Mouse (Mus musculus) embryonic facial prominence, embryonic 11.5 days (tissue): ENCODE measurements around the gene Qrfpr. TPM values are rescaled to one million over a fixed set of nuclear protein-coding genes. Genes with fewer than 3 reads are reported as not detected.

ENCODE experiments used
- ATAC-seq: fragments of 200-750 bp; cut with Nextera tagmentation; replicated peaks from 2 replicates; pipeline ENCODE4 v1.8.0; 2017; ENCODE audit warnings: low read depth; ENCODE audit not compliant: insufficient number of reproducible peaks, low FRiP score, low TSS enrichment
- DNase-seq: peaks from one replicate; pipeline ENCODE4 v3.0.0-alpha.2; 2015; ENCODE audit warnings: low spot score
- H3K27ac ChIP-seq: fragments of 300-500 bp; sonication (generic); replicated peaks from 2 replicates; pipeline ENCODE4 v1.5.1; 2014; ENCODE audit warnings: mild to moderate bottlenecking, low read depth, low read length, control low read depth
- H3K27me3 ChIP-seq: fragments of 300-500 bp; sonication (generic); 2 replicates; pipeline ENCODE4 v1.6.1; 2014; ENCODE audit warnings: mild to moderate bottlenecking, low read length, moderate library complexity, mixed read lengths; ENCODE audit not compliant: control insufficient read depth, insufficient read depth
- H3K36me3 ChIP-seq: fragments of 300-500 bp; sonication (generic); replicated peaks from 2 replicates; pipeline ENCODE4 v1.6.1; 2014; ENCODE audit warnings: low read depth, mild to moderate bottlenecking, low read length, moderate library complexity, mixed read lengths; ENCODE audit not compliant: control insufficient read depth, insufficient read depth
- H3K4me1 ChIP-seq: fragments of 300-500 bp; sonication (generic); 2 replicates; pipeline ENCODE4 v1.6.1; 2014; ENCODE audit warnings: low read length, mixed read lengths; ENCODE audit not compliant: control insufficient read depth, insufficient read depth
- H3K4me2 ChIP-seq: fragments of 300-500 bp; sonication (generic); 2 replicates; pipeline ENCODE4 v1.6.1; 2014; ENCODE audit warnings: low read depth, mild to moderate bottlenecking, control low read depth, low read length, moderate library complexity
- H3K4me3 ChIP-seq: fragments of 300-500 bp; sonication (generic); 2 replicates; pipeline ENCODE4 v1.5.1; 2014; ENCODE audit warnings: low read depth, low read length, control low read depth
- H3K9ac ChIP-seq: fragments of 300-500 bp; sonication (generic); replicated peaks from 2 replicates; pipeline ENCODE4 v1.6.1; 2014; ENCODE audit warnings: mild to moderate bottlenecking, control low read depth, low read length
- H3K9me3 ChIP-seq: fragments of 300-500 bp; sonication (generic); replicated peaks from 2 replicates; pipeline ENCODE4 v1.6.1; 2016; ENCODE audit warnings: mild to moderate bottlenecking, low read length, inconsistent platforms, mixed read lengths; ENCODE audit not compliant: control insufficient read depth
- WGBS: fragments of 180-500 bp; shearing (Covaris S2); extraction: QIAGEN DNeasy Blood & Tissue Kit; methylation state at CpG from one replicate; pipeline ENCODE4 v1.1.7; 2014; 5-methylcytosine and 5-hydroxymethylcytosine counted together
- polyA plus RNA-seq: library from polyadenylated mRNA; unstranded; fragments of >200 nt; fragmentation: Nextera tagmentation; extraction: Ambion mirVana; gene quantifications from 2 replicates; pipeline ENCODE4 v1.2.1, GENCODE M21; 2014

Qrfpr gene
- polyA plus RNA-seq, 1 experiment from 2014 or later = not detected

DNA sequence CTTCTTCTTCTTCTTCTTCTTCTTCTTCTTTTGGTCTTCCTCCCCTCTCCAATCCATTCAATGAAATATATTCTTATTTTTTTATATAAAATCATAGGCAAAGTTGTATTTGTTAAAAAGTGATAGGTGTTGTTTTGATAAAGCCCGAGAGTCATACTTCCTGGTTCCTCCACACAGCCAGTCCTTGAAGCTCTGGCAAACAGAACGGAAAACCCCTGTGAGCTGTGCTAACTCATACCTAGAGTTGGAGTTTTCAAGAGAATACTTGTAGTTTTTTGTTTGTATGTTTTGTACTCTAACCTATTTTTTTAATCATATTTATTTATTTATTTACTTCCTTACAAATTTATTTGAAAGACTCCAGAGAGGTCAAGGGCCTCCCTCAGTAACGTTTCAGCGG, 9.4 kb downstream of the Qrfpr start:
- no peak for ATAC-seq
- no peak overlapping the region for H3K9ac ChIP-seq
- no peak overlapping the region for H3K4me3 ChIP-seq
- H3K36me3 ChIP-seq = no peaks in the 10 kb centered on the region
- 82% methylated on average over 4 of the region's 4 CpGs for WGBS
- H3K4me2 ChIP-seq = no peak overlapping the region
- no peaks in the 10 kb centered on the region for H3K27me3 ChIP-seq
- no peak overlapping the region for H3K27ac ChIP-seq
- H3K4me1 ChIP-seq = no peaks in the 10 kb centered on the region
- no peak for DNase-seq
- no peaks in the 10 kb centered on the region for H3K9me3 ChIP-seq

DNA sequence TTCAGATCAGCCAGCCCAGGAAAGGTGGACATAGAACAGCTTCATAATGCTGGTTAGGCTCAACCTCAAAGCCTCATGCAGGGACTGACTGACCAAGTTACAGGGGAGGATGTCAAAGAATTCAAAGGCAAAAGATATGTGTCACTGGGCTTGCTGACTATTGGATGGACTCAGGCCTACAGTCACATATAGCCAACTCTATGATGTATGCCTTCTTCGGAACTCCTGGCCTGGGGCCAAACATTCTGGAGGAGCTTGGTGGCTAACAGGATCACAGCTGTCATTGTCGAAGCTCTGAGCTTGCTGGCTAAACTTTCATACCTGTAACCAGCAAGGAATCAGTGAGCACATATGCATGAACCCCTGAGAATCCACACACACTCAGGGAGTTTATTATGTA, 11.2 kb downstream of the Qrfpr start:
- H3K4me2 ChIP-seq = no peak overlapping the region
- no peaks in the 10 kb centered on the region for H3K4me1 ChIP-seq
- no peaks in the 10 kb centered on the region for H3K36me3 ChIP-seq
- H3K9me3 ChIP-seq = no peaks in the 10 kb centered on the region
- DNase-seq = no peak
- H3K27ac ChIP-seq = no peak overlapping the region
- no peaks in the 10 kb centered on the region for H3K27me3 ChIP-seq
- no peak overlapping the region for H3K4me3 ChIP-seq
- 71% methylated on average over 2 of the region's 2 CpGs for WGBS
- H3K9ac ChIP-seq = no peak overlapping the region
- no peak for ATAC-seq

DNA sequence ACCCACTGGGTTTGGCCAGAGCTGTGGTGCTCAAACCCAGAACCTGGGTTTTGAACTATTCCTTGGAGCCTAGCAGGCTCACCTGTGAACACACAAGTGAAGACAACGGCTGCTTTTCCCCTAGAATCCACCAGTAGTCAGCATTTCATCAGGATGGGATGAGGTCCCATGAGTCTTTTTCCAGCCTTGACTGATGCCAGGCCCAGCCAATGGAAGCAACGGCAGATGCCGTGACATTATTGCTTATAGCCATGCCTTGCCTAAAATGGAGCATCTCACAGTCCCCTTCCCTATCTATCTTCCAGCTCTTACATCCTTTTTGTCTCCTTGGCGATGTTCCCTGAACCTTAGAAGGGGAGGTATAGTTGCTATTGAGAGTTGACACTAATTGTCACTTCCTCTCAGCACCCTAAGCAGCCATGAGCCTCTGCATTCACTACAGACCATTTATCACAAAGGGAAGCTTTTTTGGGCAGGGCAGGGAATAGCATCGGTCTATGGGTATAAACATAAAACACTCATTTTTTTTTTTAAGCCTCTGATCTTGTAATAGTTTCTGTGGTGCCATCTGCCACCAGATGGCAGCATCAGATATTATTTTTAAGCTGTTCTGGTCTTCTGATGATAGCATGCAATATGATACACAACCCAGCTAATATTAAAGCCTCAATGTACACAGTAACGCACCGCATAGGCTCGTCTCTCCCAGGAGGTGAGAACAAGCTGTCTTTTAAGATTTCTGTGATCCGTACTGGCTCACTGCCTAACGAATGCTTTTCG, 12.1 kb downstream of the Qrfpr start:
- Histone ChIP-seq H3K9ac (no peak overlapping the region), H3K27me3 (no peaks in the 10 kb centered on the region), H3K36me3 (no peaks in the 10 kb centered on the region), H3K27ac (no peak overlapping the region), H3K4me2 (no peak overlapping the region), H3K4me1 (no peaks in the 10 kb centered on the region), H3K4me3 (no peak overlapping the region), H3K9me3 (no peaks in the 10 kb centered on the region)
- no peak for ATAC-seq
- 64% methylated on average over 11 of the region's 11 CpGs for WGBS
- DNase-seq = peak; percentile 71

GRCm38 (mm10) chr3:36207520-36208264, 14.4 kb downstream of the Qrfpr start:
- H3K27ac ChIP-seq = no peak overlapping the region
- no peak overlapping the region for H3K4me3 ChIP-seq
- H3K9me3 ChIP-seq = no peaks in the 10 kb centered on the region
- H3K4me1 ChIP-seq = no peaks in the 10 kb centered on the region
- no peaks in the 10 kb centered on the region for H3K36me3 ChIP-seq
- H3K4me2 ChIP-seq = no peak overlapping the region
- ATAC-seq (no peak), DNase-seq (no peak)
- no peaks in the 10 kb centered on the region for H3K27me3 ChIP-seq
- WGBS = 75% methylated on average over 19 of the region's 19 CpGs
- no peak overlapping the region for H3K9ac ChIP-seq

- DNase-seq (no peak), ATAC-seq (no peak)
- Histone ChIP-seq H3K9me3 (no peaks in the 10 kb centered on the region), H3K27ac (no peak overlapping the region), H3K27me3 (no peaks in the 10 kb centered on the region), H3K4me2 (no peak overlapping the region), H3K4me3 (no peak overlapping the region), H3K36me3 (no peaks in the 10 kb centered on the region), H3K4me1 (no peaks in the 10 kb centered on the region), H3K9ac (no peak overlapping the region)
- WGBS = 86% methylated on average over 7 of the region's 7 CpGs
Measured at GRCm38 (mm10) chr3:36202932-36203331, 19.2 kb downstream of the Qrfpr start.

- DNase-seq (no peak), ATAC-seq (no peak)
- H3K27me3 ChIP-seq = no peaks in the 10 kb centered on the region
- H3K4me3 ChIP-seq = no peak overlapping the region
- H3K4me1 ChIP-seq = no peaks in the 10 kb centered on the region
- H3K9me3 ChIP-seq = no peaks in the 10 kb centered on the region
- H3K9ac ChIP-seq = no peak overlapping the region
- no peak overlapping the region for H3K4me2 ChIP-seq
- WGBS = 73% methylated on average over 5 of the region's 5 CpGs
- H3K36me3 ChIP-seq = no peaks in the 10 kb centered on the region
- no peak overlapping the region for H3K27ac ChIP-seq
Measured at GRCm38 (mm10) chr3:36201098-36201497, 21.0 kb downstream of the Qrfpr start.

GRCm38 (mm10) chr3:36189243-36189642, 32.9 kb downstream of the Qrfpr start:
- 90% methylated on average over 8 of the region's 8 CpGs for WGBS
- ATAC-seq (no peak), DNase-seq (no peak)
- Histone ChIP-seq H3K9ac (no peak overlapping the region), H3K27ac (no peak overlapping the region), H3K27me3 (no peaks in the 10 kb centered on the region), H3K4me3 (no peak overlapping the region), H3K4me1 (no peaks in the 10 kb centered on the region), H3K4me2 (no peak overlapping the region), H3K36me3 (no peaks in the 10 kb centered on the region), H3K9me3 (no peaks in the 10 kb centered on the region)

- DNase-seq = no peak
- H3K27me3 ChIP-seq = no peaks in the 10 kb centered on the region
- no peaks in the 10 kb centered on the region for H3K9me3 ChIP-seq
- no peaks in the 10 kb centered on the region for H3K36me3 ChIP-seq
- no peak overlapping the region for H3K4me3 ChIP-seq
- WGBS = 82% methylated on average over 4 of the region's 4 CpGs
- H3K9ac ChIP-seq = no peak overlapping the region
- no peaks in the 10 kb centered on the region for H3K4me1 ChIP-seq
- ATAC-seq = no peak
- H3K4me2 ChIP-seq = no peak overlapping the region
- H3K27ac ChIP-seq = no peak overlapping the region
Measured at GRCm38 (mm10) chr3:36186510-36186909, 35.6 kb downstream of the Qrfpr start.
